Comparison of ENCODE assay signal across 33 mouse cellular contexts in the genomic region with DNA sequence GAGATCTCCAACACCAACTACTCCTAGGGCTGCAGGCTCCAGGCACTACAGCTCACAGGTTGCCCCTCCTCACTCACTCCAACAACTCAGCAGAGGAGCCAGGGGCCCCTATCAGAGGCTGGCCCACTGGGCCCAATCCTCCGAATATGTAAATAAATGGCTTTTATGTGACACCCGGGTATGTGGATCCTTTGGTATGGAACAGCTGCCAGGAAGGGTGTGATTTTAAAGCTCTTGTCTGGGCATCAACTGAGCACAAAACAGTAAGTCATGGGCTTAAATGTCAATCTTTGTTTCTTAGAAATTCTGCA. TPM values are rescaled to one million over a fixed set of nuclear protein-coding genes. Genes with fewer than 3 reads are reported as not detected.
A peak's percentile ranks its signal among the peaks of the same experiment; 100 is the strongest.
DNase-seq lines count a peak whose midpoint lies in the region; ATAC-seq and TF ChIP-seq lines count a peak whose summit lies in the region.
"Had no signal": no experiment of that assay in that cellular context is flagged by ENCODE, and none has a peak within 500 bp of the region (broad histone marks: within the 10 kb centered on the region; RNA-seq: fewer than 3 reads in every experiment).

No protein-coding gene starts in this region.

- ATAC-seq in forebrain, embryonic 11.5 days (replicated peaks; ENCODE audit: low FRiP score) = no peak
- no peak for ATAC-seq in forebrain, embryonic 16.5 days
- no peak; the same call in 1 of the 2 replicates for ATAC-seq in liver, embryonic 13.5 days (ENCODE audit: low read depth)
- ATAC-seq in G1E (ENCODE audit: extremely low read depth, insufficient number of reproducible peaks, low FRiP score, poor library complexity, severe bottlenecking) = no peak
- ATAC-seq in stomach, postnatal 0 days (ENCODE audit: low FRiP score, low TSS enrichment) = no peak
- ATAC-seq: CD4-positive, CD25-positive, alpha-beta regulatory T cell, adult 4 months; forebrain, embryonic 13.5 days; hindbrain, embryonic 16.5 days had no signal

- peaks cover 15% of the 10 kb centered on the region for H3K36me3 ChIP-seq in forebrain, embryonic 11.5 days (ENCODE audit: control insufficient read depth, insufficient read depth, low read length)
- H3K36me3 ChIP-seq in forebrain, embryonic 16.5 days (ENCODE audit: control insufficient read depth, insufficient read depth) = peaks cover 23% of the 10 kb centered on the region
- H3K36me3 ChIP-seq in liver, embryonic 13.5 days = peaks cover 51% of the 10 kb centered on the region
- H3K36me3 ChIP-seq in G1E (replicated peaks) = peaks cover 62% of the 10 kb centered on the region
- H3K36me3 ChIP-seq in stomach, postnatal 0 days (ENCODE audit: control insufficient read depth, insufficient read depth, low read length) = peaks cover 18% of the 10 kb centered on the region
- peaks cover 73% of the 10 kb centered on the region for H3K36me3 ChIP-seq in midbrain, embryonic 10.5 days

- no peak overlapping the region for H3K4me2 ChIP-seq in forebrain, embryonic 11.5 days (ENCODE audit: low read depth, low read length, severe bottlenecking)
- H3K4me2 ChIP-seq in forebrain, embryonic 16.5 days (ENCODE audit: low read length) = no peak overlapping the region
- no peak overlapping the region for H3K4me2 ChIP-seq in liver, embryonic 13.5 days
- no peak overlapping the region for H3K4me2 ChIP-seq in stomach, postnatal 0 days (replicated peaks; ENCODE audit: low read depth)
- H3K4me2 ChIP-seq: embryonic facial prominence, embryonic 15.5 days; forebrain, embryonic 13.5 days; heart, embryonic 12.5 days; heart, embryonic 15.5 days; hindbrain, embryonic 13.5 days had no signal

- DNase-seq in forebrain, embryonic 11.5 days (ENCODE audit: low spot score) = peak; percentile 53
- DNase-seq in liver, embryonic 13.5 days = no peak
- DNase-seq in liver = no peak
- no peak for DNase-seq in G1E (ENCODE audit: low spot score)
- DNase-seq in stomach, postnatal 0 days (ENCODE audit: low spot score) = no peak
- no peak for DNase-seq in midbrain, embryonic 10.5 days (ENCODE audit: low spot score)
- no peak for DNase-seq in layer of hippocampus, adult 2 months (ENCODE audit: low spot score in 2 of 2)
- DNase-seq: adrenal gland, postnatal 10 days; adrenal gland, postnatal 36 days; cerebellum, adult 9-10 months; embryo, embryonic 11 days; gastrocnemius, postnatal 25 days; heart, adult 18-20 months; heart, postnatal 10 days; heart, postnatal 36 days; kidney, adult 18-20 months had no signal

- 64% methylated on average over 2 of the region's 2 CpGs for WGBS in forebrain, embryonic 11.5 days
- 47% methylated on average over 2 of the region's 2 CpGs for WGBS in forebrain, embryonic 16.5 days
- 31% methylated on average over 2 of the region's 2 CpGs for WGBS in liver, embryonic 13.5 days (ENCODE audit: insufficient replicate concordance)
- 20% methylated on average over 2 of the region's 2 CpGs for WGBS in stomach, postnatal 0 days
- WGBS in midbrain, embryonic 10.5 days = 64% methylated on average over 2 of the region's 2 CpGs

- H3K4me1 ChIP-seq in forebrain, embryonic 11.5 days (replicated peaks; ENCODE audit: control insufficient read depth, insufficient read depth, low read length) = peaks cover 16% of the 10 kb centered on the region; the same call in 1 of the 2 replicates
- peaks cover 28% of the 10 kb centered on the region for H3K4me1 ChIP-seq in forebrain, embryonic 16.5 days (replicated peaks; ENCODE audit: control insufficient read depth, insufficient read depth, low read length)
- H3K4me1 ChIP-seq in liver, embryonic 13.5 days (replicated peaks) = peaks cover 41% of the 10 kb centered on the region
- H3K4me1 ChIP-seq in G1E (ENCODE audit: insufficient read depth, low read depth, low read length) = peaks cover 53% of the 10 kb centered on the region
- H3K4me1 ChIP-seq in stomach, postnatal 0 days (replicated peaks; ENCODE audit: control insufficient read depth, insufficient read depth) = peaks cover 6% of the 10 kb centered on the region; the same call in 1 of the 2 replicates
- H3K4me1 ChIP-seq in midbrain, embryonic 10.5 days = peaks cover 57% of the 10 kb centered on the region

- no peak for TF ChIP-seq EP300 in stomach, postnatal 0 days (optimal IDR thresholded peaks at IDR 0.05)

- H3K27me3 ChIP-seq in forebrain, embryonic 11.5 days (ENCODE audit: control insufficient read depth, insufficient read depth, low read length) = no peaks in the 10 kb centered on the region
- no peaks in the 10 kb centered on the region for H3K27me3 ChIP-seq in forebrain, embryonic 16.5 days (replicated peaks; ENCODE audit: control insufficient read depth, insufficient read depth, low read length)
- no peaks in the 10 kb centered on the region for H3K27me3 ChIP-seq in liver, embryonic 13.5 days
- H3K27me3 ChIP-seq in G1E (ENCODE audit: insufficient read depth, low read length) = peaks cover 12% of the 10 kb centered on the region
- H3K27me3 ChIP-seq in stomach, postnatal 0 days (ENCODE audit: control insufficient read depth, insufficient read depth, low read length) = no peaks in the 10 kb centered on the region
- H3K27me3 ChIP-seq in midbrain, embryonic 10.5 days (ENCODE audit: low read depth, poor library complexity, severe bottlenecking) = no peaks in the 10 kb centered on the region
- H3K27me3 ChIP-seq: embryonic facial prominence, embryonic 15.5 days; forebrain, embryonic 13.5 days; heart, embryonic 12.5 days; heart, embryonic 15.5 days; hindbrain, embryonic 13.5 days had no signal

- TF ChIP-seq CTCF in G1E (IDR thresholded peaks at IDR 0.05; ENCODE audit: low read depth, low read length) = no peak
- TF ChIP-seq CTCF in stomach, postnatal 0 days (IDR thresholded peaks at IDR 0.05; ENCODE audit: low read depth) = no peak
- TF ChIP-seq CTCF in layer of hippocampus, adult 2 months (conservative IDR thresholded peaks at IDR 0.05) = no peak

- H3K4me3 ChIP-seq in forebrain, embryonic 11.5 days (ENCODE audit: low read depth, low read length) = no peak overlapping the region
- no peak overlapping the region for H3K4me3 ChIP-seq in forebrain, embryonic 16.5 days (replicated peaks; ENCODE audit: low read length)
- no peak overlapping the region for H3K4me3 ChIP-seq in liver, embryonic 13.5 days (replicated peaks)
- H3K4me3 ChIP-seq in G1E (ENCODE audit: low read depth, low read length) = peak overlapping the region; percentile 1; the same call in 1 of the 2 replicates
- H3K4me3 ChIP-seq in stomach, postnatal 0 days (ENCODE audit: low read depth, low read length) = no peak overlapping the region
- H3K4me3 ChIP-seq in midbrain, embryonic 10.5 days = no peak overlapping the region
- H3K4me3 ChIP-seq in layer of hippocampus, adult 2 months = no peak overlapping the region
- H3K4me3 ChIP-seq: embryonic facial prominence, embryonic 15.5 days; forebrain, embryonic 13.5 days; heart, embryonic 12.5 days; heart, embryonic 15.5 days; hindbrain, embryonic 10.5 days; hindbrain, embryonic 13.5 days had no signal

- H3K9me3 ChIP-seq in forebrain, embryonic 11.5 days (ENCODE audit: control insufficient read depth, low read length) = no peaks in the 10 kb centered on the region
- no peaks in the 10 kb centered on the region for H3K9me3 ChIP-seq in forebrain, embryonic 16.5 days (ENCODE audit: control insufficient read depth, low read length)
- H3K9me3 ChIP-seq in liver, embryonic 13.5 days (replicated peaks) = no peaks in the 10 kb centered on the region
- H3K9me3 ChIP-seq in G1E (replicated peaks) = no peaks in the 10 kb centered on the region
- H3K9me3 ChIP-seq in stomach, postnatal 0 days (ENCODE audit: control insufficient read depth, low read length) = no peaks in the 10 kb centered on the region
- H3K9me3 ChIP-seq in midbrain, embryonic 10.5 days (replicated peaks) = no peaks in the 10 kb centered on the region
- H3K9me3 ChIP-seq: embryonic facial prominence, embryonic 15.5 days; forebrain, embryonic 13.5 days; heart, embryonic 12.5 days; heart, embryonic 15.5 days; hindbrain, embryonic 10.5 days; hindbrain, embryonic 13.5 days had no signal

- no peak overlapping the region for H3K9ac ChIP-seq in forebrain, embryonic 11.5 days (ENCODE audit: low read length)
- no peak overlapping the region for H3K9ac ChIP-seq in forebrain, embryonic 16.5 days (replicated peaks; ENCODE audit: low read depth, low read length)
- H3K9ac ChIP-seq in liver, embryonic 13.5 days = no peak overlapping the region
- no peak overlapping the region for H3K9ac ChIP-seq in stomach, postnatal 0 days (ENCODE audit: low read length)
- H3K9ac ChIP-seq: embryonic facial prominence, embryonic 15.5 days; forebrain, embryonic 13.5 days; heart, embryonic 12.5 days; heart, embryonic 15.5 days; hindbrain, embryonic 13.5 days had no signal

- no peak overlapping the region for H3K27ac ChIP-seq in forebrain, embryonic 11.5 days (ENCODE audit: low read depth, low read length)
- H3K27ac ChIP-seq in forebrain, embryonic 16.5 days (ENCODE audit: low read length) = no peak overlapping the region
- H3K27ac ChIP-seq in liver, embryonic 13.5 days = 0 out of 2 replicates have a peak overlapping the region, but pooled peaks have one; percentile 0
- H3K27ac ChIP-seq in stomach, postnatal 0 days (replicated peaks) = peak overlapping the region; percentile 18; the same call in 1 of the 2 replicates
- H3K27ac ChIP-seq in midbrain, embryonic 10.5 days (replicated peaks) = no peak overlapping the region
- no peak overlapping the region for H3K27ac ChIP-seq in layer of hippocampus, adult 2 months
- H3K27ac ChIP-seq: embryonic facial prominence, embryonic 15.5 days; forebrain, embryonic 13.5 days; heart, embryonic 15.5 days; hindbrain, embryonic 10.5 days; hindbrain, embryonic 13.5 days had no signal

RNA-seq across cellular contexts. Expression of a gene that starts 8.0 kb away (rescaled TPM):
- polyA plus RNA-seq in forebrain, embryonic 11.5 days (2014; fragmentation: Nextera tagmentation; extraction: Ambion mirVana) = 49.8 and 63.8 TPM in 2 replicates
- 106 and 125 TPM in 2 replicates for polyA plus RNA-seq in forebrain, embryonic 16.5 days (2015; fragmentation: Nextera tagmentation; extraction: Ambion mirVana)
- 2.1 and 2.3 TPM in 2 replicates for polyA plus RNA-seq in liver, embryonic 13.5 days (2015; fragmentation: Nextera tagmentation; extraction: Ambion mirVana)
- total RNA-seq in G1E (2014; fragmentation: Nextera tagmentation) = not detected in 2 replicates
- total RNA-seq in G1E (2017) = 0.22 TPM in 1 of 2 replicates, not detected in the other
- not detected in 2 replicates for polyA plus RNA-seq in G1E (2012)
- polyA plus RNA-seq in stomach, postnatal 0 days (2015; fragmentation: Nextera tagmentation; extraction: Ambion mirVana) = 10.9 and 13.4 TPM in 2 replicates
- polyA plus RNA-seq in midbrain, embryonic 10.5 days (2016; fragmentation: Nextera tagmentation; extraction: Ambion mirVana) = 36.4 and 51.4 TPM in 2 replicates
- 10 to 100 TPM; 70.3 to 72.6 TPM for total RNA-seq in layer of hippocampus, adult 2 months (2021)

RNA-seq across cellular contexts. Expression of a gene that starts 32.1 kb away (rescaled TPM):
- 6.0 and 8.9 TPM in 2 replicates for polyA plus RNA-seq in forebrain, embryonic 11.5 days (2014; fragmentation: Nextera tagmentation; extraction: Ambion mirVana)
- 3.7 and 4.0 TPM in 2 replicates for polyA plus RNA-seq in forebrain, embryonic 16.5 days (2015; fragmentation: Nextera tagmentation; extraction: Ambion mirVana)
- 30.9 and 32.7 TPM in 2 replicates for polyA plus RNA-seq in liver, embryonic 13.5 days (2015; fragmentation: Nextera tagmentation; extraction: Ambion mirVana)
- total RNA-seq in G1E (2014; fragmentation: Nextera tagmentation) (4.7 and 6.9 TPM in 2 replicates), G1E (2017) (4.6 and 7.4 TPM in 2 replicates)
- 6.0 and 6.1 TPM in 2 replicates for polyA plus RNA-seq in G1E (2012)
- 109 and 120 TPM in 2 replicates for polyA plus RNA-seq in stomach, postnatal 0 days (2015; fragmentation: Nextera tagmentation; extraction: Ambion mirVana)
- 9.0 and 10.6 TPM in 2 replicates for polyA plus RNA-seq in midbrain, embryonic 10.5 days (2016; fragmentation: Nextera tagmentation; extraction: Ambion mirVana)
- 1 to 10 TPM; 1.6 to 2.5 TPM for total RNA-seq in layer of hippocampus, adult 2 months (2021)

RNA-seq across cellular contexts. Expression of a gene that starts 34.8 kb away (rescaled TPM):
- polyA plus RNA-seq in forebrain, embryonic 11.5 days (2014; fragmentation: Nextera tagmentation; extraction: Ambion mirVana) = not detected in 2 replicates
- polyA plus RNA-seq in forebrain, embryonic 16.5 days (2015; fragmentation: Nextera tagmentation; extraction: Ambion mirVana) = not detected in 2 replicates
- not detected in 2 replicates for polyA plus RNA-seq in liver, embryonic 13.5 days (2015; fragmentation: Nextera tagmentation; extraction: Ambion mirVana)
- total RNA-seq in G1E (2014; fragmentation: Nextera tagmentation) (not detected in 2 replicates), G1E (2017) (not detected in 2 replicates)
- polyA plus RNA-seq in G1E (2012) = not detected in 2 replicates
- not detected in 2 replicates for polyA plus RNA-seq in stomach, postnatal 0 days (2015; fragmentation: Nextera tagmentation; extraction: Ambion mirVana)
- not detected in 2 replicates for polyA plus RNA-seq in midbrain, embryonic 10.5 days (2016; fragmentation: Nextera tagmentation; extraction: Ambion mirVana)
- total RNA-seq in layer of hippocampus, adult 2 months (2021) = not detected
- total RNA-seq: adrenal gland, adult 18-20 months; adrenal gland, postnatal 10 days; adrenal gland, postnatal 36 days; gastrocnemius, adult 8-10 months; gastrocnemius, postnatal 25 days; heart, adult 18-20 months; heart, postnatal 10 days; heart, postnatal 36 days; MEL had no signal
- polyA plus RNA-seq: C2C12; cortical plate, adult 2 months; embryonic facial prominence, embryonic 11.5 days; embryonic facial prominence, embryonic 15.5 days; forebrain, embryonic 13.5 days; gonadal fat pad, adult 2 months; heart, embryonic 12.5 days; heart, embryonic 15.5 days; hindbrain, embryonic 10.5 days; hindbrain, embryonic 13.5 days; hindbrain, embryonic 16.5 days; intestine, embryonic 16.5 days had no signal

RNA-seq across cellular contexts. Expression of a gene that starts 49.8 kb away (rescaled TPM):
- not detected in 2 replicates for polyA plus RNA-seq in forebrain, embryonic 11.5 days (2014; fragmentation: Nextera tagmentation; extraction: Ambion mirVana)
- polyA plus RNA-seq in forebrain, embryonic 16.5 days (2015; fragmentation: Nextera tagmentation; extraction: Ambion mirVana) = not detected in 2 replicates
- not detected in 2 replicates for polyA plus RNA-seq in liver, embryonic 13.5 days (2015; fragmentation: Nextera tagmentation; extraction: Ambion mirVana)
- total RNA-seq in G1E (2014; fragmentation: Nextera tagmentation) (not detected in 2 replicates), G1E (2017) (not detected in 2 replicates)
- polyA plus RNA-seq in G1E (2012) = not detected in 2 replicates
- polyA plus RNA-seq in stomach, postnatal 0 days (2015; fragmentation: Nextera tagmentation; extraction: Ambion mirVana) = 0.18 TPM in 1 of 2 replicates, not detected in the other
- polyA plus RNA-seq in midbrain, embryonic 10.5 days (2016; fragmentation: Nextera tagmentation; extraction: Ambion mirVana) = not detected in 2 replicates
- not detected for total RNA-seq in layer of hippocampus, adult 2 months (2021)
- total RNA-seq: adrenal gland, adult 18-20 months; adrenal gland, postnatal 10 days; adrenal gland, postnatal 36 days; gastrocnemius, adult 8-10 months; gastrocnemius, postnatal 25 days; heart, adult 18-20 months; heart, postnatal 36 days had no signal
- polyA plus RNA-seq: C2C12; CD4-positive, CD25-positive, alpha-beta regulatory T cell, adult 4 months; cortical plate, adult 2 months; embryonic facial prominence, embryonic 11.5 days; embryonic facial prominence, embryonic 15.5 days; forebrain, embryonic 13.5 days; gonadal fat pad, adult 2 months; heart, embryonic 15.5 days; hindbrain, embryonic 10.5 days; hindbrain, embryonic 13.5 days; hindbrain, embryonic 16.5 days; intestine, embryonic 16.5 days had no signal

RNA-seq across cellular contexts. Expression of a gene that starts 56.5 kb away (rescaled TPM):
- 58.4 and 63.7 TPM in 2 replicates for polyA plus RNA-seq in forebrain, embryonic 11.5 days (2014; fragmentation: Nextera tagmentation; extraction: Ambion mirVana)
- 59.5 and 61.7 TPM in 2 replicates for polyA plus RNA-seq in forebrain, embryonic 16.5 days (2015; fragmentation: Nextera tagmentation; extraction: Ambion mirVana)
- 69.4 and 79.4 TPM in 2 replicates for polyA plus RNA-seq in liver, embryonic 13.5 days (2015; fragmentation: Nextera tagmentation; extraction: Ambion mirVana)
- total RNA-seq in G1E (2014; fragmentation: Nextera tagmentation) (29.6 and 31.9 TPM in 2 replicates), G1E (2017) (160 and 228 TPM in 2 replicates)
- 131 and 136 TPM in 2 replicates for polyA plus RNA-seq in G1E (2012)
- 49.7 and 54.3 TPM in 2 replicates for polyA plus RNA-seq in stomach, postnatal 0 days (2015; fragmentation: Nextera tagmentation; extraction: Ambion mirVana)
- 68.5 and 85.7 TPM in 2 replicates for polyA plus RNA-seq in midbrain, embryonic 10.5 days (2016; fragmentation: Nextera tagmentation; extraction: Ambion mirVana)
- 10 to 100 TPM; 72.2 to 74.3 TPM for total RNA-seq in layer of hippocampus, adult 2 months (2021)
- polyA plus RNA-seq: CD4-positive, CD25-positive, alpha-beta regulatory T cell, adult 4 months had no signal

Comparison
In these comparisons a context has a peak if more than half of its experiments do, and no peak if none do; other contexts are left out.
1. H3K27ac ChIP-seq: peak in liver, embryonic 13.5 days (single experiment) and stomach, postnatal 0 days (single experiment); none in forebrain, embryonic 11.5 days (single experiment), forebrain, embryonic 16.5 days (single experiment), midbrain, embryonic 10.5 days (single experiment) and layer of hippocampus, adult 2 months (single experiment).